Mouse (Mus musculus) intestine, embryonic 15.5 days (tissue): Measurements from ENCODE around the gene Fam104a. TPM values are rescaled to one million over a fixed set of nuclear protein-coding genes. Genes with fewer than 3 reads are reported as not detected.

Experiments
- ATAC-seq: fragments of 200-750 bp; cut with Nextera tagmentation; 2 replicates; pipeline ENCODE4 v1.8.0; 2017; ENCODE audit warnings: moderate TSS enrichment, moderate library complexity
- H3K27ac ChIP-seq: fragments of 300-500 bp; sonication (generic); 2 replicates; pipeline ENCODE4 v1.5.1; 2015; ENCODE audit warnings: mild to moderate bottlenecking, inconsistent platforms
- H3K27me3 ChIP-seq: fragments of 300-500 bp; sonication (generic); replicated peaks from 2 replicates; pipeline ENCODE4 v1.6.1; 2015; ENCODE audit warnings: inconsistent platforms
- H3K36me3 ChIP-seq: fragments of 300-500 bp; sonication (generic); 2 replicates; pipeline ENCODE4 v1.6.1; 2015; ENCODE audit warnings: inconsistent platforms
- H3K4me1 ChIP-seq: fragments of 300-500 bp; sonication (generic); replicated peaks from 2 replicates; pipeline ENCODE4 v1.6.1; 2015; ENCODE audit warnings: inconsistent platforms
- H3K4me2 ChIP-seq: fragments of 300-500 bp; sonication (generic); replicated peaks from 2 replicates; pipeline ENCODE4 v1.6.1; 2015; ENCODE audit warnings: mild to moderate bottlenecking, inconsistent platforms
- H3K4me3 ChIP-seq: fragments of 300-500 bp; sonication (generic); replicated peaks from 2 replicates; pipeline ENCODE4 v1.5.1; 2015; ENCODE audit warnings: inconsistent platforms
- H3K9ac ChIP-seq: fragments of 300-500 bp; sonication (generic); 2 replicates; pipeline ENCODE4 v1.6.1; 2015; ENCODE audit warnings: inconsistent platforms
- H3K9me3 ChIP-seq: fragments of 300-500 bp; sonication (generic); 2 replicates; pipeline ENCODE4 v1.6.1; 2016; ENCODE audit warnings: inconsistent platforms
- WGBS: fragments of 180-500 bp; shearing (Covaris S2); methylation state at CpG from one replicate; pipeline ENCODE4 v1.1.7; 2015; 5-methylcytosine and 5-hydroxymethylcytosine counted together
- polyA plus RNA-seq: library from polyadenylated mRNA; unstranded; fragments of >200 nt; fragmentation: Nextera tagmentation; extraction: Ambion mirVana; gene quantifications from 2 replicates; pipeline ENCODE4 v1.2.1, GENCODE M21; 2015

The Fam104a gene
- polyA plus RNA-seq, 1 experiment from 2014 or later, result 42.6 TPM

GRCm38 (mm10) chr11:113648152-113648551 is 35.8 kb downstream of the Fam104a start:
- ATAC-seq, result 0 out of 2 replicates have a peak, but pooled peaks have one; percentile 9
- no peaks in the 10 kb centered on the region for H3K27me3 ChIP-seq
- H3K4me2 ChIP-seq, result peak overlapping the region; percentile 76; the same call in 1 of the 2 replicates
- H3K27ac ChIP-seq, result no peak overlapping the region
- H3K9me3 ChIP-seq, result no peaks in the 10 kb centered on the region
- H3K4me1 ChIP-seq, result peaks cover 19% of the 10 kb centered on the region
- WGBS, result 4% methylated on average over 15 of the region's 15 CpGs
- H3K36me3 ChIP-seq, result peaks cover 13% of the 10 kb centered on the region
- H3K4me3 ChIP-seq, result no peak overlapping the region
- no peak overlapping the region for H3K9ac ChIP-seq

- no peak for ATAC-seq
- no peak overlapping the region for H3K4me3 ChIP-seq
- no peaks in the 10 kb centered on the region for H3K9me3 ChIP-seq
- H3K4me1 ChIP-seq, result peaks cover 11% of the 10 kb centered on the region
- no peak overlapping the region for H3K4me2 ChIP-seq
- no peak overlapping the region for H3K27ac ChIP-seq
- H3K36me3 ChIP-seq, result no peaks in the 10 kb centered on the region
- WGBS, result 91% methylated on average over 3 of the region's 3 CpGs
- H3K9ac ChIP-seq, result no peak overlapping the region
- H3K27me3 ChIP-seq, result no peaks in the 10 kb centered on the region
These were observed 38.8 kb downstream of the Fam104a start for GRCm38 (mm10) chr11:113645181-113645580.

GRCm38 (mm10) chr11:113638680-113639079 is 45.3 kb downstream of the Fam104a start:
- H3K36me3 ChIP-seq, result no peaks in the 10 kb centered on the region
- no peak overlapping the region for H3K9ac ChIP-seq
- no peak overlapping the region for H3K4me2 ChIP-seq
- no peaks in the 10 kb centered on the region for H3K27me3 ChIP-seq
- no peak overlapping the region for H3K4me3 ChIP-seq
- no peak; the same call in 1 of the 2 replicates for ATAC-seq
- H3K9me3 ChIP-seq, result no peaks in the 10 kb centered on the region
- 86% methylated on average over 12 of the region's 12 CpGs for WGBS
- no peaks in the 10 kb centered on the region for H3K4me1 ChIP-seq
- no peak overlapping the region for H3K27ac ChIP-seq

GRCm38 (mm10) chr11:113634699-113635121 is 49.2 kb downstream of the Fam104a start:
- 78% methylated on average over 10 of the region's 10 CpGs for WGBS
- Histone ChIP-seq H3K27me3 (no peaks in the 10 kb centered on the region), H3K9me3 (no peaks in the 10 kb centered on the region), H3K4me2 (no peak overlapping the region), H3K9ac (no peak overlapping the region), H3K27ac (no peak overlapping the region), H3K4me1 (no peaks in the 10 kb centered on the region), H3K4me3 (no peak overlapping the region), H3K36me3 (no peaks in the 10 kb centered on the region)
- ATAC-seq, result no peak

- no peaks in the 10 kb centered on the region for H3K36me3 ChIP-seq
- ATAC-seq, result no peak
- H3K27ac ChIP-seq, result no peak overlapping the region
- no peaks in the 10 kb centered on the region for H3K9me3 ChIP-seq
- no peaks in the 10 kb centered on the region for H3K4me1 ChIP-seq
- WGBS, result 90% methylated on average over 5 of the region's 5 CpGs
- H3K4me3 ChIP-seq, result no peak overlapping the region
- H3K9ac ChIP-seq, result no peak overlapping the region
- H3K27me3 ChIP-seq, result no peaks in the 10 kb centered on the region
- no peak overlapping the region for H3K4me2 ChIP-seq
These were observed 50.6 kb downstream of the Fam104a start for GRCm38 (mm10) chr11:113633398-113633797.

GRCm38 (mm10) chr11:113632303-113632702 is 51.7 kb downstream of the Fam104a start:
- Histone ChIP-seq H3K4me3 (no peak overlapping the region), H3K4me2 (peak overlapping the region; percentile 43; the same call in 1 of the 2 replicates), H3K4me1 (no peaks in the 10 kb centered on the region), H3K9me3 (no peaks in the 10 kb centered on the region), H3K27ac (peak overlapping the region; percentile 55; the same call in 1 of the 2 replicates), H3K9ac (no peak overlapping the region), H3K36me3 (no peaks in the 10 kb centered on the region), H3K27me3 (no peaks in the 10 kb centered on the region)
- 55% methylated on average over 7 of the region's 7 CpGs for WGBS
- ATAC-seq, result peak; percentile 56

GRCm38 (mm10) chr11:113631862-113632261 is 52.1 kb downstream of the Fam104a start:
- H3K27ac ChIP-seq, result peak overlapping the region; percentile 55; the same call in 1 of the 2 replicates
- no peaks in the 10 kb centered on the region for H3K9me3 ChIP-seq
- peak overlapping the region; percentile 43; the same call in 1 of the 2 replicates for H3K4me2 ChIP-seq
- WGBS, result 54% methylated on average over 8 of the region's 8 CpGs
- ATAC-seq, result peak; percentile 89
- H3K4me1 ChIP-seq, result no peaks in the 10 kb centered on the region
- no peak overlapping the region for H3K9ac ChIP-seq
- H3K36me3 ChIP-seq, result no peaks in the 10 kb centered on the region
- H3K4me3 ChIP-seq, result no peak overlapping the region
- no peaks in the 10 kb centered on the region for H3K27me3 ChIP-seq

- no peaks in the 10 kb centered on the region for H3K9me3 ChIP-seq
- H3K27ac ChIP-seq, result no peak overlapping the region; the same call in 1 of the 2 replicates
- H3K4me2 ChIP-seq, result peak overlapping the region; percentile 43
- no peaks in the 10 kb centered on the region for H3K4me1 ChIP-seq
- no peaks in the 10 kb centered on the region for H3K36me3 ChIP-seq
- peak; percentile 64 for ATAC-seq
- whole genome bisulfite sequencing, result 64% methylated on average over 8 of the region's 8 CpGs
- H3K9ac ChIP-seq, result no peak overlapping the region
- H3K27me3 ChIP-seq, result no peaks in the 10 kb centered on the region
- H3K4me3 ChIP-seq, result no peak overlapping the region
These were observed 52.7 kb downstream of the Fam104a start for GRCm38 (mm10) chr11:113631302-113631701.

- Histone ChIP-seq H3K27me3 (no peaks in the 10 kb centered on the region), H3K4me2 (no peak overlapping the region), H3K36me3 (no peaks in the 10 kb centered on the region), H3K9me3 (no peaks in the 10 kb centered on the region), H3K4me3 (no peak overlapping the region), H3K27ac (no peak overlapping the region), H3K9ac (no peak overlapping the region), H3K4me1 (no peaks in the 10 kb centered on the region)
- ATAC-seq, result no peak
- 58% methylated on average over 7 of the region's 7 CpGs for WGBS
These were observed 53.3 kb downstream of the Fam104a start for GRCm38 (mm10) chr11:113630642-113631041.

- Histone ChIP-seq H3K4me3 (no peak overlapping the region), H3K27me3 (no peaks in the 10 kb centered on the region), H3K36me3 (no peaks in the 10 kb centered on the region), H3K27ac (no peak overlapping the region), H3K9me3 (no peaks in the 10 kb centered on the region), H3K4me2 (no peak overlapping the region), H3K4me1 (no peaks in the 10 kb centered on the region), H3K9ac (no peak overlapping the region)
- ATAC-seq, result no peak
- 61% methylated on average over 4 of the region's 4 CpGs for WGBS
These were observed 56.2 kb downstream of the Fam104a start for GRCm38 (mm10) chr11:113627785-113628184.

GRCm38 (mm10) chr11:113625437-113625836 is 58.5 kb downstream of the Fam104a start:
- WGBS, result 88% methylated on average over 18 of the region's 18 CpGs
- H3K4me1 ChIP-seq, result no peaks in the 10 kb centered on the region
- H3K9me3 ChIP-seq, result no peaks in the 10 kb centered on the region
- H3K36me3 ChIP-seq, result no peaks in the 10 kb centered on the region
- H3K27me3 ChIP-seq, result peaks cover 16% of the 10 kb centered on the region
- no peak overlapping the region for H3K9ac ChIP-seq
- no peak overlapping the region for H3K27ac ChIP-seq
- no peak for ATAC-seq
- H3K4me2 ChIP-seq, result no peak overlapping the region
- no peak overlapping the region for H3K4me3 ChIP-seq

- H3K4me1 ChIP-seq, result peaks cover 20% of the 10 kb centered on the region
- no peak for ATAC-seq
- no peak overlapping the region for H3K4me2 ChIP-seq
- H3K27ac ChIP-seq, result no peak overlapping the region
- H3K9me3 ChIP-seq, result no peaks in the 10 kb centered on the region
- H3K36me3 ChIP-seq, result no peaks in the 10 kb centered on the region
- 85% methylated on average over 4 of the region's 4 CpGs for WGBS
- H3K9ac ChIP-seq, result no peak overlapping the region
- H3K27me3 ChIP-seq, result peaks cover 40% of the 10 kb centered on the region
- H3K4me3 ChIP-seq, result no peak overlapping the region
These were observed 61.9 kb downstream of the Fam104a start for GRCm38 (mm10) chr11:113622028-113622427.

GRCm38 (mm10) chr11:113621001-113621400 is 63.0 kb downstream of the Fam104a start:
- H3K27ac ChIP-seq, result no peak overlapping the region
- no peaks in the 10 kb centered on the region for H3K9me3 ChIP-seq
- no peak overlapping the region for H3K9ac ChIP-seq
- peaks cover 40% of the 10 kb centered on the region for H3K27me3 ChIP-seq
- no peaks in the 10 kb centered on the region for H3K36me3 ChIP-seq
- 60% methylated on average over 2 of the region's 2 CpGs for WGBS
- H3K4me3 ChIP-seq, result no peak overlapping the region
- no peak for ATAC-seq
- H3K4me2 ChIP-seq, result no peak overlapping the region
- H3K4me1 ChIP-seq, result peaks cover 24% of the 10 kb centered on the region
